Mouse (Mus musculus) megakaryocyte-erythroid progenitor cell, adult 5-6 weeks (primary cell): ENCODE measurements around the gene Itga4. TPM values are rescaled to one million over a fixed set of nuclear protein-coding genes. Genes with fewer than 3 reads are reported as not detected.

ENCODE experiments used
- ATAC-seq: replicated peaks from 2 replicates; pipeline ENCODE4 v1.8.0; 2016; ENCODE audit warnings: mild to moderate bottlenecking, inconsistent platforms; ENCODE audit not compliant: severe bottlenecking, poor library complexity, low FRiP score, low TSS enrichment
- total RNA-seq, 2 experiments: library from RNA; stranded (forward) in 1 of 2; stranded (reverse) in 1 of 2; fragments of 200-1000, 215-1000 nt in 1 of 2; fragments of >200 nt in 1 of 2; fragmentation: Nextera tagmentation in 1 of 2; gene quantifications; 2 replicates each; pipeline ENCODE4 v1.2.3; 2014 to 2017

Itga4 gene
- total RNA-seq (2014; fragmentation: Nextera tagmentation) (186 and 211 TPM in 2 replicates), total RNA-seq (2017) (177 and 235 TPM in 2 replicates)

- peak; percentile 53 for ATAC-seq
Measured at GRCm38 (mm10) chr2:79255192-79256000, at the start of gene Itga4. Itga4 (plus strand) TSS chr2:79255426.

GRCm38 (mm10) chr2:79206191-79206755 lies 49.0 kb upstream of the Itga4 start:
- no peak for ATAC-seq

GRCm38 (mm10) chr2:79214982-79215381 lies 40.2 kb upstream of the Itga4 start:
- no peak for ATAC-seq

- no peak for ATAC-seq
Measured at GRCm38 (mm10) chr2:79215479-79215878, 39.7 kb upstream of the Itga4 start.

- ATAC-seq, result no peak
Measured at GRCm38 (mm10) chr2:79224714-79225426, 30.4 kb upstream of the Itga4 start.

- ATAC-seq, result peak; percentile 45; the same call in 1 of the 2 replicates
Measured at GRCm38 (mm10) chr2:79227805-79228241, 27.4 kb upstream of the Itga4 start.

GRCm38 (mm10) chr2:79231056-79231949 lies 23.9 kb upstream of the Itga4 start:
- no peak for ATAC-seq

- ATAC-seq, result peak; percentile 85
Measured at GRCm38 (mm10) chr2:79235767-79236487, 19.3 kb upstream of the Itga4 start.

GRCm38 (mm10) chr2:79237216-79237615 lies 18.0 kb upstream of the Itga4 start:
- ATAC-seq, result no peak

GRCm38 (mm10) chr2:79244276-79244675 lies 10.9 kb upstream of the Itga4 start:
- ATAC-seq, result peak; percentile 82

- no peak for ATAC-seq
Measured at GRCm38 (mm10) chr2:79244743-79245142, 10.5 kb upstream of the Itga4 start.

GRCm38 (mm10) chr2:79248283-79248682 lies 6.9 kb upstream of the Itga4 start:
- no peak for ATAC-seq

GRCm38 (mm10) chr2:79250510-79250909 lies 4.7 kb upstream of the Itga4 start:
- no peak for ATAC-seq

- peak; percentile 50 for ATAC-seq
Measured at GRCm38 (mm10) chr2:79253754-79254197, 1.4 kb upstream of the Itga4 start.

GRCm38 (mm10) chr2:79254588-79255191 lies 536 bp upstream of the Itga4 start:
- no peak for ATAC-seq

GRCm38 (mm10) chr2:79256001-79256339 lies 744 bp downstream of the Itga4 start:
- ATAC-seq, result no peak

- ATAC-seq, result no peak
Measured at GRCm38 (mm10) chr2:79256376-79256775, 1.1 kb downstream of the Itga4 start.

GRCm38 (mm10) chr2:79256880-79257279 lies 1.7 kb downstream of the Itga4 start:
- ATAC-seq, result no peak
